9 mouse cellular contexts compared by ENCODE assay signal in genomic region chr8:126583018-126583417, GRCm38 (mm10). TPM values are rescaled to one million over a fixed set of nuclear protein-coding genes. Genes with fewer than 3 reads are reported as not detected.
A peak's percentile ranks its signal among the peaks of the same experiment; 100 is the strongest.
DNase-seq lines count a peak whose midpoint lies in the region; ATAC-seq and TF ChIP-seq lines count a peak whose summit lies in the region.
"Had no signal": no experiment of that assay in that cellular context is flagged by ENCODE, and none has a peak within 500 bp of the region (broad histone marks: within the 10 kb centered on the region; RNA-seq: fewer than 3 reads in every experiment).

No protein-coding gene starts in this region.

- DNase-seq in cerebellum, adult 11-12 months, result peak; percentile 26
- no peak for DNase-seq in cerebellum, adult 8-10 months
- no peak for DNase-seq in midbrain, embryonic 10.5 days (ENCODE audit: low spot score)
- DNase-seq in midbrain, embryonic 14.5 days, result no peak
- no peak for DNase-seq in hindbrain, postnatal 0 days (ENCODE audit: low spot score)
- no peak for DNase-seq in right cerebral cortex, adult 18-20 months
- no peak for DNase-seq in left cerebral cortex, postnatal 4 days
- DNase-seq: right cerebral cortex, postnatal 25 days had no signal

- H3K36me3 ChIP-seq in midbrain, embryonic 10.5 days, result peaks cover 12% of the 10 kb centered on the region
- peaks cover 13% of the 10 kb centered on the region for H3K36me3 ChIP-seq in midbrain, embryonic 14.5 days (ENCODE audit: control insufficient read depth, insufficient read depth, low read length)
- H3K36me3 ChIP-seq in hindbrain, postnatal 0 days (ENCODE audit: insufficient read depth, low read length), result no peaks in the 10 kb centered on the region

- intact Hi-C loops in left cerebral cortex, postnatal 4 days (cut with DNase I), result no loop called here

- H3K9ac ChIP-seq in midbrain, embryonic 14.5 days (replicated peaks; ENCODE audit: low read length), result no peak overlapping the region
- H3K9ac ChIP-seq in hindbrain, postnatal 0 days (replicated peaks; ENCODE audit: low read length), result no peak overlapping the region

- H3K27me3 ChIP-seq in midbrain, embryonic 10.5 days (ENCODE audit: low read depth, poor library complexity, severe bottlenecking), result no peaks in the 10 kb centered on the region
- H3K27me3 ChIP-seq in midbrain, embryonic 14.5 days (ENCODE audit: control insufficient read depth, insufficient read depth, low read length), result no peaks in the 10 kb centered on the region
- H3K27me3 ChIP-seq in hindbrain, postnatal 0 days (ENCODE audit: insufficient read depth, low read length), result no peaks in the 10 kb centered on the region

- no peak overlapping the region for H3K4me2 ChIP-seq in midbrain, embryonic 14.5 days (ENCODE audit: low read length)
- no peak overlapping the region; the same call in 1 of the 2 replicates for H3K4me2 ChIP-seq in hindbrain, postnatal 0 days (ENCODE audit: low read depth, low read length)

- peak overlapping the region; percentile 98 for H3K27ac ChIP-seq in midbrain, embryonic 10.5 days (replicated peaks)
- H3K27ac ChIP-seq in midbrain, embryonic 14.5 days (replicated peaks; ENCODE audit: low read depth, low read length), result no peak overlapping the region
- peak overlapping the region; percentile 34; the same call in 1 of the 2 replicates for H3K27ac ChIP-seq in hindbrain, postnatal 0 days
- H3K27ac ChIP-seq in olfactory bulb, adult 2 months (ENCODE audit: insufficient read depth, low read depth, low read length), result peak overlapping the region; percentile 17

- TF ChIP-seq CTCF in hindbrain, postnatal 0 days (IDR thresholded peaks at IDR 0.05; ENCODE audit: low read depth), result no peak
- no peak for TF ChIP-seq CTCF in olfactory bulb, adult 2 months (IDR thresholded peaks at IDR 0.05; ENCODE audit: insufficient read depth, low read depth, low read length)

- no peak for ATAC-seq in midbrain, embryonic 14.5 days (ENCODE audit: low FRiP score, low TSS enrichment)
- ATAC-seq in hindbrain, postnatal 0 days, result no peak

- no peaks in the 10 kb centered on the region for H3K9me3 ChIP-seq in midbrain, embryonic 10.5 days (replicated peaks)
- no peaks in the 10 kb centered on the region for H3K9me3 ChIP-seq in midbrain, embryonic 14.5 days (ENCODE audit: control insufficient read depth, low read length)
- no peaks in the 10 kb centered on the region for H3K9me3 ChIP-seq in hindbrain, postnatal 0 days (ENCODE audit: low read length)

- H3K4me3 ChIP-seq in midbrain, embryonic 10.5 days, result no peak overlapping the region
- H3K4me3 ChIP-seq in midbrain, embryonic 14.5 days (replicated peaks; ENCODE audit: low read depth, low read length), result no peak overlapping the region
- no peak overlapping the region for H3K4me3 ChIP-seq in hindbrain, postnatal 0 days (ENCODE audit: low read length)
- no peak overlapping the region for H3K4me3 ChIP-seq in olfactory bulb, adult 2 months (ENCODE audit: insufficient read depth, low read depth, low read length)

- peaks cover 50% of the 10 kb centered on the region for H3K4me1 ChIP-seq in midbrain, embryonic 10.5 days
- H3K4me1 ChIP-seq in midbrain, embryonic 14.5 days (ENCODE audit: control insufficient read depth, insufficient read depth, low read length), result peaks cover 35% of the 10 kb centered on the region
- peaks cover 30% of the 10 kb centered on the region for H3K4me1 ChIP-seq in hindbrain, postnatal 0 days (ENCODE audit: insufficient read depth, low read length)
- peaks cover 21% of the 10 kb centered on the region for H3K4me1 ChIP-seq in olfactory bulb, adult 2 months (ENCODE audit: control insufficient read depth, insufficient read depth, low read length)

- 36% methylated on average over 2 of the region's 2 CpGs for WGBS in midbrain, embryonic 10.5 days
- WGBS in midbrain, embryonic 14.5 days, result 36% methylated on average over 2 of the region's 2 CpGs
- WGBS in hindbrain, postnatal 0 days, result 29% methylated on average over 2 of the region's 2 CpGs
- WGBS in olfactory bulb, adult 2 months, result 21% methylated on average over 2 of the region's 2 CpGs

- TF ChIP-seq POLR2A in olfactory bulb, adult 2 months (IDR thresholded peaks at IDR 0.05; ENCODE audit: insufficient read depth, low read depth, low read length), result no peak

RNA-seq across cellular contexts. Expression of gene Irf2bp2, which starts 10.8 kb away (rescaled TPM):
- 3.8 and 4.0 TPM in 2 replicates for polyA plus RNA-seq in midbrain, embryonic 10.5 days (2016; fragmentation: Nextera tagmentation; extraction: Ambion mirVana)
- polyA plus RNA-seq in midbrain, embryonic 14.5 days (2014; fragmentation: Nextera tagmentation; extraction: Ambion mirVana), result 7.8 and 9.8 TPM in 2 replicates
- 91.5 and 99.1 TPM in 2 replicates for total RNA-seq in hindbrain, postnatal 0 days (2014; rRNA removed)
- polyA plus RNA-seq in hindbrain, postnatal 0 days (2015; fragmentation: Nextera tagmentation; extraction: Ambion mirVana), result 10.2 and 11.4 TPM in 2 replicates
- polyA plus RNA-seq in olfactory bulb, adult 2 months (2012; ENCODE audit: insufficient read depth, insufficient read length, low replicate concordance, missing spikeins), result not detected in 2 replicates
- total RNA-seq in left cerebral cortex, postnatal 4 days (2021), result 10 to 100 TPM; 52.6 to 53.0 TPM
